Mouse (Mus musculus): ENCODE data around the gene Atxn1.

Gene Atxn1

GRCm38 (mm10) chr13:45964853-45965593 is at the start of gene Atxn1:
Gene Atxn1, minus strand, starts transcription at chr13:45965008.
- DNase-seq = peak; percentile 78

- DNase-seq = no peak
Measured at GRCm38 (mm10) chr13:46011232-46011631, 46.4 kb upstream of the Atxn1 start.

GRCm38 (mm10) chr13:46010075-46010474 is 45.3 kb upstream of the Atxn1 start:
- no peak for DNase-seq

GRCm38 (mm10) chr13:46008831-46009666 is 44.2 kb upstream of the Atxn1 start:
- DNase-seq = no peak

- peak; percentile 12 for DNase-seq
Measured at GRCm38 (mm10) chr13:46006211-46007102, 41.6 kb upstream of the Atxn1 start.

- DNase-seq = no peak
Measured at GRCm38 (mm10) chr13:46005656-46006055, 40.8 kb upstream of the Atxn1 start.

- DNase-seq = no peak
Measured at GRCm38 (mm10) chr13:46001356-46001755, 36.5 kb upstream of the Atxn1 start.

GRCm38 (mm10) chr13:45992953-45993352 is 28.1 kb upstream of the Atxn1 start:
- DNase-seq = no peak

- no peak for DNase-seq
Measured at GRCm38 (mm10) chr13:45990486-45990885, 25.7 kb upstream of the Atxn1 start.

GRCm38 (mm10) chr13:45979246-45979645 is 14.4 kb upstream of the Atxn1 start:
- DNase-seq = no peak

GRCm38 (mm10) chr13:45976894-45977293 is 12.1 kb upstream of the Atxn1 start:
- DNase-seq = peak; percentile 73

GRCm38 (mm10) chr13:45974651-45975050 is 9.8 kb upstream of the Atxn1 start:
- DNase-seq = no peak

- no peak for DNase-seq
Measured at GRCm38 (mm10) chr13:45973972-45974490, 9.2 kb upstream of the Atxn1 start.

- no peak for DNase-seq
Measured at GRCm38 (mm10) chr13:45970920-45971536, 6.2 kb upstream of the Atxn1 start.

- DNase-seq = no peak
Measured at GRCm38 (mm10) chr13:45968206-45968605, 3.4 kb upstream of the Atxn1 start.

- no peak for DNase-seq
Measured at GRCm38 (mm10) chr13:45967371-45967770, 2.6 kb upstream of the Atxn1 start.

GRCm38 (mm10) chr13:45966586-45966985 is 1.8 kb upstream of the Atxn1 start:
- DNase-seq = peak; percentile 27

GRCm38 (mm10) chr13:45965594-45966432 is 1.0 kb upstream of the Atxn1 start:
- no peak for DNase-seq

- DNase-seq = peak; percentile 64
Measured at GRCm38 (mm10) chr13:45964331-45964852, 416 bp downstream of the Atxn1 start.

GRCm38 (mm10) chr13:45963497-45964330 is 1.1 kb downstream of the Atxn1 start:
- peak; percentile 84 for DNase-seq

Measured in lung, postnatal 14 days (tissue).